In the genomic region with DNA sequence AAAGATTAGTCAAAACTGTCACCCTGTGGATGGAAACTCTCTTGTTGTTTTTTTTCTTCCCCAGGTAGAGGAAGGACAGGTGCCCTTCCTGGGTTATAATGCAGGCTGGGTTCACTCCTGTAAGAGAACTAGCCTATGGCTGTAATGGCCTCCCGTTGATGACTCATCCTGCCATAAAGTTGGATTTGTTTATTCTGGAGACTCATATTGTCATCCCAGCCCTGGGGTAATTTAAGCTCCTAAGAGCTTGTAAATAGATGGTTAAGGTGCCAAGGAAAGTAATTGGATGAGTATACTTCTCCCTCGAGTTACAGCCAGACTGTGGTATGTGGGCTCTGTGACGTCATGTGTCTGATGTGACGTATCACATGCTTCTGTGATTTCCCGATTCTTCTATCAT, we compare ENCODE assay signal across 30 mouse cellular contexts.
DNase-seq lines count a peak whose midpoint lies in the region; ATAC-seq and TF ChIP-seq lines count a peak whose summit lies in the region.
"Had no signal": no experiment of that assay in that cellular context is flagged by ENCODE, and none has a peak within 500 bp of the region (broad histone marks: within the 10 kb centered on the region; RNA-seq: fewer than 3 reads in every experiment).

No protein-coding gene starts in this region.

- H3K4me1 ChIP-seq in heart, adult 2 months (ENCODE audit: control insufficient read depth, insufficient read depth, low read length): no peaks in the 10 kb centered on the region
- no peaks in the 10 kb centered on the region for H3K4me1 ChIP-seq in liver, embryonic 12.5 days
- H3K4me1 ChIP-seq: forebrain, embryonic 10.5 days; liver, embryonic 13.5 days; midbrain, embryonic 12.5 days; neural tube, embryonic 15.5 days had no signal

- H3K27ac ChIP-seq in heart, adult 2 months: no peak overlapping the region
- H3K27ac ChIP-seq in liver, embryonic 12.5 days: no peak overlapping the region
- H3K27ac ChIP-seq: embryonic facial prominence, embryonic 10.5 days; embryonic facial prominence, embryonic 15.5 days; forebrain, embryonic 10.5 days; liver, embryonic 13.5 days; midbrain, embryonic 12.5 days; neural tube, embryonic 15.5 days had no signal

- POLR2A ChIA-PET in Patski (lab: Charles Lee): interaction anchor here (0.7 to 1.2 kb wide), 2 partner anchors 79 to 442 kb away, joined by 3 read pairs; no protein-coding TSS in a partner anchor

- ATAC-seq in Patski: peak; percentile 46
- ATAC-seq in liver, embryonic 12.5 days: no peak
- ATAC-seq: CD4-positive, CD25-positive, alpha-beta regulatory T cell, adult 4 months; hindbrain, embryonic 16.5 days; lung, postnatal 0 days had no signal

- H3K9me3 ChIP-seq in liver, embryonic 12.5 days (replicated peaks): no peaks in the 10 kb centered on the region
- H3K9me3 ChIP-seq: embryonic facial prominence, embryonic 10.5 days; embryonic facial prominence, embryonic 15.5 days; forebrain, embryonic 10.5 days; liver, embryonic 13.5 days; midbrain, embryonic 12.5 days; neural tube, embryonic 15.5 days had no signal

- no peak for TF ChIP-seq CTCF in Patski (IDR thresholded peaks at IDR 0.05)
- no peak for TF ChIP-seq CTCF in heart, adult 2 months (IDR thresholded peaks at IDR 0.05)

- WGBS in large intestine, adult 2 months: 15% methylated on average over 5 of the region's 5 CpGs
- 82% methylated on average over 5 of the region's 5 CpGs for WGBS in heart, adult 2 months
- 72% methylated on average over 5 of the region's 5 CpGs for whole genome bisulfite sequencing in liver, embryonic 12.5 days (ENCODE audit: insufficient replicate concordance)

- no peak for TF ChIP-seq EP300 in heart, adult 2 months (IDR thresholded peaks at IDR 0.05; ENCODE audit: insufficient read depth, low read depth, low read length)

- peak; percentile 54 for DNase-seq in 3134 (ENCODE audit: extremely low read depth, insufficient read length, low spot score)
- peak; percentile 66 for DNase-seq in Patski (ENCODE audit: low read depth, low spot score)
- DNase-seq in induced T-regulatory cell, adult 2 months (ENCODE audit: low read depth): peak; percentile 6
- DNase-seq in large intestine, adult 2 months (ENCODE audit: low read depth, low spot score): peak; percentile 91
- no peak for DNase-seq in heart, adult 2 months
- no peak for DNase-seq in ovary, postnatal 10 days (ENCODE audit: low spot score)
- DNase-seq: adrenal gland, postnatal 10 days; cerebellum, adult 8-10 months; cerebellum, postnatal 25 days; gastrocnemius, postnatal 14 days; heart, postnatal 14 days; kidney, adult 18-20 months; kidney, postnatal 4 days; layer of hippocampus, postnatal 36 days; left cerebral cortex, postnatal 4 days; liver, embryonic 13.5 days; lung, adult 18-20 months; lung, postnatal 4 days; spleen, adult 18-20 months; thymus, postnatal 14 days had no signal

- H3K4me3 ChIP-seq in heart, adult 2 months: no peak overlapping the region
- no peak overlapping the region for H3K4me3 ChIP-seq in liver, embryonic 12.5 days
- H3K4me3 ChIP-seq: embryonic facial prominence, embryonic 10.5 days; embryonic facial prominence, embryonic 15.5 days; forebrain, embryonic 10.5 days; liver, embryonic 13.5 days; megakaryocyte, embryonic 14.5 days; midbrain, embryonic 12.5 days; neural tube, embryonic 15.5 days had no signal

- H3K27me3 ChIP-seq in Patski: no peaks in the 10 kb centered on the region
- H3K27me3 ChIP-seq in heart, adult 2 months (ENCODE audit: control insufficient read depth, insufficient read depth, low read length): no peaks in the 10 kb centered on the region
- no peaks in the 10 kb centered on the region for H3K27me3 ChIP-seq in liver, embryonic 12.5 days (replicated peaks)
- H3K27me3 ChIP-seq: embryonic facial prominence, embryonic 15.5 days; liver, embryonic 13.5 days; megakaryocyte, embryonic 14.5 days; midbrain, embryonic 12.5 days; neural tube, embryonic 15.5 days had no signal

- CTCF ChIA-PET in Patski (lab: Charles Lee): no interaction called here

- in situ Hi-C loops in Patski (cut with MboI; ENCODE audit: low pct_unique_long_range_greater_than_20kb): no loop called here

- TF ChIP-seq POLR2A in heart, adult 2 months (IDR thresholded peaks at IDR 0.05; ENCODE audit: insufficient read depth, low read depth, low read length): no peak

- H3K9ac ChIP-seq in heart, adult 2 months (ENCODE audit: low read depth, low read length): no peak overlapping the region
- H3K9ac ChIP-seq in liver, embryonic 12.5 days: no peak overlapping the region
- H3K9ac ChIP-seq: embryonic facial prominence, embryonic 15.5 days; liver, embryonic 13.5 days; midbrain, embryonic 12.5 days; neural tube, embryonic 15.5 days had no signal

- intact Hi-C loops in heart, adult 2 months (cut with DNase I): no loop called here

- H3K4me2 ChIP-seq in liver, embryonic 12.5 days: no peak overlapping the region
- H3K4me2 ChIP-seq: embryonic facial prominence, embryonic 15.5 days; liver, embryonic 13.5 days; midbrain, embryonic 12.5 days; neural tube, embryonic 15.5 days had no signal

- H3K36me3 ChIP-seq in heart, adult 2 months (ENCODE audit: control insufficient read depth, insufficient read depth, low read length): no peaks in the 10 kb centered on the region
- no peaks in the 10 kb centered on the region for H3K36me3 ChIP-seq in liver, embryonic 12.5 days
- H3K36me3 ChIP-seq: embryonic facial prominence, embryonic 10.5 days; embryonic facial prominence, embryonic 15.5 days; forebrain, embryonic 10.5 days; liver, embryonic 13.5 days; midbrain, embryonic 12.5 days; neural tube, embryonic 15.5 days had no signal

- H3K79me2 ChIP-seq in heart, adult 2 months (replicated peaks; ENCODE audit: control insufficient read depth, insufficient read depth, low read length): no peaks in the 10 kb centered on the region

Comparison
In these comparisons a context has a peak if more than half of its experiments do, and no peak if none do; other contexts are left out.
1. DNase-seq: peak in 3134 (single experiment), Patski (single experiment), induced T-regulatory cell, adult 2 months (single experiment) and large intestine, adult 2 months (single experiment); none in heart, adult 2 months (0 of 2) and ovary, postnatal 10 days (single experiment).